Mouse (Mus musculus): ENCODE results near the gene Cfap299. TPM values are rescaled to one million over a fixed set of nuclear protein-coding genes. Genes with fewer than 3 reads are reported as not detected.
"Not testable (repeated sequence)": the region's sequence is repeated elsewhere in the genome, so short reads cannot be mapped to it uniquely, and the experiment has no call there.

Cfap299 gene
- polyA plus RNA-seq (2015; fragmentation: Nextera tagmentation; extraction: Ambion mirVana): 0.55 and 0.73 TPM in 2 replicates

DNA sequence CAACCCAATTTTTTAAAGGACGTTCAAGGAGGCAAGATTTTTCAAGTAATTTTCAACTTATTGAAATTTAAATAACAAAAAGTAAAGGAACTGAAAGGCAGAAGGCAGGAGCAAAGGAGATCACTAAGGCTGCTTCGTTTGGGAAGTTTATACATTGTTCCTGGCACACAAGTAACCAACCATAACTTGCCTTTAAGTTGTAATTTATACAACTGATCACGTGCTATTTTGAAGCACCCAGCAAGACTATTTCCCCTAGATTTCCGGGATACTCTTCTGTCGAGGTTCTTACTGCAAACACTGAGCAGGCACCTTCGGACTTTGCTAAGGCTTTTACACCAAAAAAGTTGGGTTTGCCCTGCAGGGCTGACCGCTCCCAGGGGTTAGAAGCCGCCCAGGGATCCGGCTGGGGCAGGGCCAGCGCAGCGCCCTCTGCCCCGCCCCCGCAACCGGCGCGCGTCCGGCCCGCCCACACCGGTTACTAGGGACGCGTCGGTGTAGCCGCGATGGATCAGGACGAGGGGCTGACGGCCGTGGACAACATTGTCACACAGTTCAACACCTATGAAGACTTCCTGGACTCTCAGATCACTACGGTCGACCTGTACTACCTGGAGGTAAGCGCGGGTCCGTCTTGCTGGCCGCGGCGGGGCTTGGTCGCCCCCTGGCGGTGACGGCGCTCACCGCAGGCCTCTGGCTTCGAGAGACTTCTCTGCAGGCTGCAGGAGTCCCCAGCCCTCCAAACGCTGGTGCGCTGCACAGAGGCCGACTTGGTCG, at the start of gene Cfap299:
Gene Cfap299 (plus strand): TSS at position 457 of the 777 bp plus-strand sequence.
- Histone ChIP-seq H3K4me3 (replicated peaks) (peak within 1 kb of the TSS; percentile 56), H3K4me2 (replicated peaks) (peak within 1 kb of the TSS; percentile 92), H3K27ac (no peak within 1 kb of the TSS), H3K9me3 (no peaks in the 10 kb centered on the region), H3K4me1 (replicated peaks) (no peaks in the 10 kb centered on the region), H3K36me3 (no peaks in the 10 kb centered on the region), H3K9ac (replicated peaks) (peak within 1 kb of the TSS; percentile 59), H3K27me3 (peaks cover 23% of the 10 kb centered on the region)
- ATAC-seq: peak; percentile 96
- WGBS: 2% methylated on average over 46 of the region's 46 CpGs

DNA sequence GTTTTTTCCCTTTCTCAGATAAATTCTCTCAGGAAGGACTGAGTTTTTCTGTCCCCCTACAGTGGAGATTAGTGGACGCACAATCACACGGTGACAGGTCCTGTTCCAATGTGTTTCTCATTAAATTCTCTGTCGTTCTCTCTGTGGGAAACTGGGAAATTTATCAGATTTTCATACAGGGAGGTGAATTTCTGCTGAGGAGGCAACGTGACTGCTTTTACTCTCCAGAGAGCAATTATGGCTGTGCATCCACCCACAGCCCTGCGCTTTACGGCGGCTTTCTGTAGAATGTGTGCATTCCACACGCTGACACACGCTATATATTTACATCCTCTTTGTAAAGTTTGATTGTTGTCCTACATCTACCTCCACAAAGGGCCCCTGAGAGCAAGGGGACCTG, 47.1 kb upstream of the Cfap299 start:
- WGBS: 30% methylated on average over 9 of the region's 9 CpGs
- Histone ChIP-seq H3K9me3 (no peaks in the 10 kb centered on the region), H3K4me1 (replicated peaks) (peaks cover 22% of the 10 kb centered on the region), H3K27ac (no peak overlapping the region), H3K9ac (replicated peaks) (no peak overlapping the region), H3K27me3 (no peaks in the 10 kb centered on the region), H3K36me3 (no peaks in the 10 kb centered on the region), H3K4me3 (replicated peaks) (no peak overlapping the region), H3K4me2 (replicated peaks) (0 out of 2 replicates have a peak overlapping the region, but pooled peaks have one; percentile 0)
- ATAC-seq: peak; percentile 60; the same call in 1 of the 2 replicates

DNA sequence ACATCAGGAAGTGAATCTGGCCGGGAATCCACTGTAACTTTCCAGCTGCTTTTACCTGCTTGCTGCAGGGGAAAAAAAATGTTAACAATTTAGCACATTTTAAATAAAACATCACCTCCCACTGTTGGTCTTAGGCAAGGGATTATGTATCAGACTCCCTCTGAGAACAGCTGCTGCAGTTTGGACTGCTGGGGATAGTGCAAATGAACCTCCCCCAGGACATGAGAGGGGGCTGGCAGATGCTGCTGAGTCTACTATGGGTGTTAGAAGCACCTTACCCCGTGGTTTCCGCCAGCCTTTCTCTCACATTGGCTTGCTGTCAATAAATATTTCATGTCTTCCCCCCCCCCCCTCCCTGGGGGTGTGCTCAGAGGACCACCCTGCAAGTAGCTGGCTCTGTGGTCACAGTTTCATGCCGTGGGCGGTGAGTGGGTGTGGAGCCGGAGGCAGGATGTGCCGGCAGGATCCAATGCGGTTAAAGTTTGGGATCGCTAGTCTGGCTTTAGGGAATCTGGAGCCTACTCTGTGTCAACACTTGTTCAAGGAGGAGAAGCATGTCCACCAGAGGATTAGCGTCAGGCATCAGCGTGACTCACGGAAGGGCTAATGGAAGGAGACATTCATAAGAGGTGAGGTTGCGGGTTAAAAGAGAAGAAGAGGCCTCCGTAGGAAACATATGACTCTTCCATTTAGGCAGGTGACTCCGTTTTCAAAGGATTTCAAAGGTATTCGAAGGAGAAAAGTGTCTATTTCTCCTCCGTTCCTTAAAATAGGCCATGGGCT, 45.2 kb upstream of the Cfap299 start:
- no peaks in the 10 kb centered on the region for H3K9me3 ChIP-seq
- no peak overlapping the region; the same call in 1 of the 2 replicates for H3K4me2 ChIP-seq (replicated peaks)
- no peak overlapping the region for H3K9ac ChIP-seq (replicated peaks)
- no peak overlapping the region for H3K27ac ChIP-seq
- no peaks in the 10 kb centered on the region for H3K36me3 ChIP-seq
- H3K27me3 ChIP-seq: no peaks in the 10 kb centered on the region
- 30% methylated on average over 17 of the region's 17 CpGs for WGBS
- peak; percentile 67; the same call in 1 of the 2 replicates for ATAC-seq
- no peak overlapping the region for H3K4me3 ChIP-seq (replicated peaks)
- H3K4me1 ChIP-seq (replicated peaks): peaks cover 22% of the 10 kb centered on the region

DNA sequence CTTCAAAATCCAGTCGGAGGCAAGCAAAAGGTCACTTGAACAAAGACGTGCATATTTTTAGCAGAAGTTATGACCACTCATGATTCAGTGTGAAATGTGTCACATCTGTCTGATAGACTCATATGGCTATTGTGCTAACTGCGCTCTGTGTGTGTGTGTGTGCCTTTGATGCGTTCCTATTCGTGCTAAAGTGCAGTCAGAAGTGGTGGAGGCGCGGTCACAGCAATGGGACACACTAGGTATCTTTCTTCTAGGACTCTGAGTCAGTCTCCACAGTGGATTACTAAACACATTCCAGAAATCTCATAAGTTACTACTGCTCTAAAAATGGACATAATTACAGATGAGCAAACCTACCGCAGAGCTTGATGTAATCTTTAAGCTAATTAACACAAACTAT, 38.5 kb upstream of the Cfap299 start:
- Histone ChIP-seq H3K4me2 (replicated peaks) (no peak overlapping the region), H3K27ac (no peak overlapping the region), H3K9ac (replicated peaks) (no peak overlapping the region), H3K27me3 (peaks cover 29% of the 10 kb centered on the region), H3K9me3 (no peaks in the 10 kb centered on the region), H3K4me3 (replicated peaks) (no peak overlapping the region), H3K36me3 (no peaks in the 10 kb centered on the region), H3K4me1 (replicated peaks) (peaks cover 16% of the 10 kb centered on the region)
- ATAC-seq: no peak
- WGBS: 83% methylated on average over 8 of the region's 8 CpGs

DNA sequence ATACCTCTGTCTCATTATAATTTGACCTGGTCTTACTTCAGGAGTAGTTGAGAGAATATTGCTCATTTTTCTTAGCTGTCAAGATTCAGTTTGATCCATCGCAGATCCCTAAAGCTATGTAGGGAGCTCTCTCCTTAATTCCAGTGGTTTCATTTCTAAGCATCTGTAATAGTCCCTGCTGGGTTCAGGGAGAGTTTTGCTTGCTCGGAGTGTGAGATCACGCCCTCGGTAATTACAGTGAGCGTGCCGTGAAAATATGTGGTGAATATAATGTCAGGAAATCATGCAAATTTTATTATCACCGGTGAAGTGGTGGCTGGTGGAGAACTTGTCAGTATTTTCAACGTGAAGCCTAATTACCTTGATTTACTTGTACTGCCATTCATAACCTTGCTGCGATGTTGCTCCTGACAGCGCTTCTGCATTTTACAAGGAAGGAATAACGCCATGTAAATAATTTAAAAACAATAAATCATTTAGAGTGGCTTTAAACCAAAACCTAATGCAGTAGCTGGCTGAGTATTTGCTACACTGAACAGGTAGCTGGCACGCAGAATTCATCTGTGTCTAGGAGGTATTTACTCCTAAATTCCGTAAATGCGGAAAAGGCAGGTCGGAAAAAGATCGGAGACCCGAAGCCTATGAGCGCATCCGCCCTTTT, 36.6 kb upstream of the Cfap299 start:
- Histone ChIP-seq H3K36me3 (no peaks in the 10 kb centered on the region), H3K4me3 (replicated peaks) (peak overlapping the region; percentile 32), H3K4me2 (replicated peaks) (peak overlapping the region; percentile 55), H3K9ac (replicated peaks) (peak overlapping the region; percentile 30; the same call in 1 of the 2 replicates), H3K27me3 (peaks cover 29% of the 10 kb centered on the region), H3K27ac (no peak overlapping the region), H3K4me1 (replicated peaks) (peaks cover 16% of the 10 kb centered on the region), H3K9me3 (no peaks in the 10 kb centered on the region)
- ATAC-seq: peak; percentile 63; the same call in 1 of the 2 replicates
- WGBS: 1% methylated on average over 19 of the region's 19 CpGs

DNA sequence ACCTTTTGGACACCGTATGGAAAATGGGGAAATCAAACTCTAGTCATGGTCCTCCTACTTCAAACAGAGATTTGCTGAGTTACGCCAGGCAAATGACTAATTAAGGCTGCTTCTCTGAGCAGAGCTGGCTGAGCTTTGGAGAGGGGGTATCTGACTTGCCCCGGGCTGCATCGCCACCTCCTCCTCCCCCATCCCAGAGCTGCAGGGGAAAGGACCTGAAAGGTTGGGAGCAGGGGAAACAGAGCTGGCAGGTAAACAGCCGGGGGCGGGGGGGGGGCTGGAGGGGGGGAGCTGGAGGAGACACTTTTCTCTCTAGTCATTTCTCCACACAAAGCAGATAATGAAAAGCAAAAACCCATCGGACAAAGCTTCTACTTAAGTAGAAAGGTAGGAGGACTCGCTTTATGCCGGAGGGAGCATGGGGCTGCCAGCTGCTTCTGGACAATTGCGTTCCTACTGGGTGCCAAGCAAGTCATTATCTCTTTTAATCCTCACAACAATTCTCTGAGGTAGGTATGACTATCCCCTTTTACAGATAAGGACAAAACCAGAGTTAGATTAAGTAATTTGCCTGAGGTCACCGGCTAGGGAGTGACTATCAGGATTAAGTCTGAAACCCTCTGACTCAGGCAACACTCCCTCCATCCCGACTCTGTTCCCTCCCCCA, 35.9 kb upstream of the Cfap299 start:
- H3K9me3 ChIP-seq: no peaks in the 10 kb centered on the region

DNA sequence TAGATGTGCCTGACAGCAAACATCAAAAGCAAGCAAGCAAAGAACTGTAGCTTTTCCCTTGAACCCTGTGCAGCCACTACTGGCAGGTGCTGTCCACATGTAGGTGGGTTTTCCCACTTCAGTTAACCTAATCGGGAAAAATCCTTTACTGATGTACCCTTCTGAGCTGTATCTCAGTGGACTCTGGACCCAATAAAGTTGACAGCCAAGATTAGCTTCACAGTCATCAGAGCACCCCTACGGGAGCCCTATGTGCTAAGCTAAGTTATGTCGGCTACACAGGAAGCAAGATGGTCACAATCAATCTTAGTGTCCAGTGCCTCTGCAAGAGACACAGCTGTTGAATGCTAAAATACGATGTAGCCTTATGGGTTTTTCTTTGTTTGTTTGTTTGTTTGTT, 29.0 kb upstream of the Cfap299 start:
- 91% methylated on average over 4 of the region's 4 CpGs for WGBS
- no peaks in the 10 kb centered on the region for H3K9me3 ChIP-seq
- no peak overlapping the region for H3K4me3 ChIP-seq (replicated peaks)
- no peaks in the 10 kb centered on the region for H3K4me1 ChIP-seq (replicated peaks)
- no peak for ATAC-seq
- no peak overlapping the region for H3K9ac ChIP-seq (replicated peaks)
- no peak overlapping the region for H3K4me2 ChIP-seq (replicated peaks)
- no peaks in the 10 kb centered on the region for H3K27me3 ChIP-seq
- no peaks in the 10 kb centered on the region for H3K36me3 ChIP-seq
- H3K27ac ChIP-seq: no peak overlapping the region

More for the DNA sequence above, 35.9 kb upstream of the Cfap299 start:
- Histone ChIP-seq H3K4me3 (replicated peaks) (peak overlapping the region; percentile 32), H3K27ac (no peak overlapping the region), H3K4me2 (replicated peaks) (peak overlapping the region; percentile 55), H3K27me3 (peaks cover 29% of the 10 kb centered on the region), H3K4me1 (replicated peaks) (peaks cover 16% of the 10 kb centered on the region), H3K9ac (replicated peaks) (peak overlapping the region; percentile 30; the same call in 1 of the 2 replicates), H3K36me3 (no peaks in the 10 kb centered on the region)
- ATAC-seq: peak; percentile 70
- WGBS: 0% methylated on average over 12 of the region's 12 CpGs

DNA sequence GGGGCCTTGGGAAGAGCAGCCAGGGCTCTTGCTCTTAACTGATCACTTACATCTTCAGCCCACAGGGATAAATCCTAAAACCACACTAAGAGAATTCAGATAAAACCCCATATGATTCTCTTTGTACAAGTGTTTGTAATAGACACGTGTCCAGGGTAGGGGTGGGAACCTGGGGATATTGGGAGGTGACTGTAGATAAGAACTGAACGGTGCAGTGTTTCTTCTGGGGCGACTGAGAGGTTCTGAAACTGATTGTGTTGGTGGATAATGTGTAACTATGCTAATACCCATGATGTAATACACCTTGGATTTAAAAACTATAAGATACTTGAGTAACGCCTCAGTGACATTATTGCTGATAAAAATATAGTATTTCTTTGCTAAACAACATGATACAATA, 23.4 kb upstream of the Cfap299 start:
- H3K27ac ChIP-seq: no peak overlapping the region
- no peaks in the 10 kb centered on the region for H3K9me3 ChIP-seq
- H3K4me2 ChIP-seq (replicated peaks): no peak overlapping the region
- ATAC-seq: no peak
- H3K4me1 ChIP-seq (replicated peaks): peaks cover 3% of the 10 kb centered on the region; the same call in 1 of the 2 replicates
- H3K36me3 ChIP-seq: no peaks in the 10 kb centered on the region
- WGBS: 87% methylated on average over 4 of the region's 4 CpGs
- H3K27me3 ChIP-seq: no peaks in the 10 kb centered on the region
- H3K4me3 ChIP-seq (replicated peaks): no peak overlapping the region
- no peak overlapping the region for H3K9ac ChIP-seq (replicated peaks)

DNA sequence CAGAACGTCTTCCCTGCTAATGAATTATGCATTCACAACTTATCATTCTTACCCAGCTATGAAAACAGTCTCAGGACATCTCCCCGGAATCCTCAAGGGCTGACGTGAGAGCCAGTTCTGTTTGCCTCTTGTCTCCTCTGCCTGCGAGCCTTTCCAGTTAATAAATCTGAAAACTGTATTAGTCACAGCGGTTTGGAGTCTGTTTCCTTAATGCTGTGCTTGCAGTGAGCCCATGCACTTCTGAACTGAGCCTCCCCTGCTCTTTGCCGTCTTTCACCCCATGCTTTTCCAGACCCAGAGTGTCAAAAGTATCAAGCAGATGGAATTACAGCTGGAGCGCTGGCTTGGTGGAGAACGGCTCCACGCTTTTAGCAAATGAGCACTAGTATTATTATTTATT, 22.6 kb upstream of the Cfap299 start:
- no peak overlapping the region for H3K9ac ChIP-seq (replicated peaks)
- peak; percentile 70 for ATAC-seq
- WGBS: 45% methylated on average over 9 of the region's 9 CpGs
- H3K4me1 ChIP-seq (replicated peaks): peaks cover 3% of the 10 kb centered on the region; the same call in 1 of the 2 replicates
- H3K4me2 ChIP-seq (replicated peaks): no peak overlapping the region
- H3K9me3 ChIP-seq: no peaks in the 10 kb centered on the region
- no peaks in the 10 kb centered on the region for H3K36me3 ChIP-seq
- H3K27ac ChIP-seq: no peak overlapping the region
- no peaks in the 10 kb centered on the region for H3K27me3 ChIP-seq
- no peak overlapping the region for H3K4me3 ChIP-seq (replicated peaks)

DNA sequence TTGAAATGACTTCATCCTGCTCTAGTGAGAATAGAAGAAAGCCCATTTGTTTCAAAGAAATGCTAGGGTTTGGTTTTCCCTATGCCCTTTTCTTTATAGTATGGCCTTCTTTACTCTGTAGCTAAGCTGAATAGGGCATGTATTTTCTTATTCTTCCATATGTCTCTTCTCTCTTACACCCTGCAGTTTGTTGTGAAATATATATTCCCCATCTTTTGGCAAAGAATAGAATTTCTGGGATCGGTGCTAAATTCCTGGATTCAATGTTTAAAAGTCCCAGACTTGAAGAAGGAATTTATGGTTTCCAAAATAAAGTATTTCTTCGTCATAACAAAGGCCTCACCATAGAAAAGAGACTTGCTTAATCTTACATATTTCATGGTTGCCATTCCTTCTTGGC, 2.5 kb upstream of the Cfap299 start:
- WGBS: 91% methylated on average over 2 of the region's 2 CpGs
- Histone ChIP-seq H3K27ac (no peak overlapping the region), H3K4me2 (replicated peaks) (no peak overlapping the region), H3K9me3 (no peaks in the 10 kb centered on the region), H3K36me3 (no peaks in the 10 kb centered on the region), H3K9ac (replicated peaks) (no peak overlapping the region), H3K27me3 (peaks cover 23% of the 10 kb centered on the region), H3K4me3 (replicated peaks) (no peak overlapping the region), H3K4me1 (replicated peaks) (no peaks in the 10 kb centered on the region)
- no peak for ATAC-seq

DNA sequence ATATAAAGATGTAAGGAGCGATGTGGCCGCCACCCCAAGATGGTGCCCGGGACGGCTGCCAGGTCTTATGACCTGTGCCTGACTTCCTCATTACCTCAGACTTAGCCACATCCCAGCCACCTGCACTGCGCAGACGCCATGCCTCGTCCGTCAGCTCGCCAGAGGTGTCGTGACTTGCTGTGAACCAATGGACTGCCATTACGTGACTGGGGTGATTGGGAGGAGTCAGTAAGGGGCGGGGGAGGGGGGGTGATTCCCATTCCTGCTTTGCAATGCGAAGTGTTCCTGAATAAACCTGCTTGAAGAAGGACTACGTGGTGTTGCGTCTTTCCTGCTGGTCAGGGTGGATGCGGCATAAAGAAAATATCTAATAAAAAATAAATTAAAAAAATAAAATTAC, 14.6 kb downstream of the Cfap299 start:
- H3K36me3 ChIP-seq; H3K4me3 ChIP-seq (replicated peaks); H3K27me3 ChIP-seq; H3K4me1 ChIP-seq (replicated peaks); H3K4me2 ChIP-seq (replicated peaks); H3K9ac ChIP-seq (replicated peaks); H3K9me3 ChIP-seq; H3K27ac ChIP-seq; ATAC-seq: not testable (repeated sequence)
- WGBS: 93% methylated on average over 16 of the region's 16 CpGs
